Mouse (Mus musculus): ENCODE measurements around the gene Gm10803.
"Not testable (repeated sequence)": the region's sequence is repeated elsewhere in the genome, so short reads cannot be mapped to it uniquely, and the experiment has no call there.

The Gm10803 gene

GRCm38 (mm10) chr2:93560268-93560667 lies at the start of gene Gm10803:
TSS of gene Gm10803 (plus strand) at chr2:93560568.
- not testable (repeated sequence) for DNase-seq

- DNase-seq, result no peak
These were observed 49.5 kb upstream of the Gm10803 start for GRCm38 (mm10) chr2:93510839-93511238.

- no peak for DNase-seq
These were observed 48.2 kb upstream of the Gm10803 start for GRCm38 (mm10) chr2:93512130-93512529.

GRCm38 (mm10) chr2:93515246-93515645 lies 45.1 kb upstream of the Gm10803 start:
- no peak for DNase-seq

GRCm38 (mm10) chr2:93521042-93521441 lies 39.3 kb upstream of the Gm10803 start:
- no peak for DNase-seq

DNA sequence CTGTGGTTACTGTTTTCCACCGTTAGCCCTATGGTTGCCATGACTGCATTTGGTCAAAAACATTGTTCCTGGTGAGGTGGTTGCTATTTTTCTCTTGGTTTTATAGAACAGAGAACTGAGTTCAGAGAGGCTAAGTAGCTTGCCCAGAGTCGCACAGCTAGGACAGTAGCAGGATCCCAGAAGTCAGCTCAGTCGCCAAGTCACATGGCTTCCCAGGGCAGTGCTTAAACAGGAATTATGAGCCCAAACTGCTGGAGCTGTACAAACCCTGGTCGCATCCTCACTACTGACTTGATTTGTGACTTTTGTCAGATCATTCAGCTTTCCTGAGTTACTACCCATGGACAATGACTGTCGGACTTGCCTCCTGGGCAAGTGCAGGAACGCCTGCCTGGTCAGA lies 38.8 kb upstream of the Gm10803 start:
- no peak for DNase-seq

GRCm38 (mm10) chr2:93522005-93522404 lies 38.4 kb upstream of the Gm10803 start:
- DNase-seq, result no peak

GRCm38 (mm10) chr2:93525033-93525762 lies 35.2 kb upstream of the Gm10803 start:
- no peak for DNase-seq

- DNase-seq, result peak; percentile 90
These were observed 30.8 kb upstream of the Gm10803 start for GRCm38 (mm10) chr2:93529602-93530001.

GRCm38 (mm10) chr2:93533891-93534290 lies 26.5 kb upstream of the Gm10803 start:
- no peak for DNase-seq

DNA sequence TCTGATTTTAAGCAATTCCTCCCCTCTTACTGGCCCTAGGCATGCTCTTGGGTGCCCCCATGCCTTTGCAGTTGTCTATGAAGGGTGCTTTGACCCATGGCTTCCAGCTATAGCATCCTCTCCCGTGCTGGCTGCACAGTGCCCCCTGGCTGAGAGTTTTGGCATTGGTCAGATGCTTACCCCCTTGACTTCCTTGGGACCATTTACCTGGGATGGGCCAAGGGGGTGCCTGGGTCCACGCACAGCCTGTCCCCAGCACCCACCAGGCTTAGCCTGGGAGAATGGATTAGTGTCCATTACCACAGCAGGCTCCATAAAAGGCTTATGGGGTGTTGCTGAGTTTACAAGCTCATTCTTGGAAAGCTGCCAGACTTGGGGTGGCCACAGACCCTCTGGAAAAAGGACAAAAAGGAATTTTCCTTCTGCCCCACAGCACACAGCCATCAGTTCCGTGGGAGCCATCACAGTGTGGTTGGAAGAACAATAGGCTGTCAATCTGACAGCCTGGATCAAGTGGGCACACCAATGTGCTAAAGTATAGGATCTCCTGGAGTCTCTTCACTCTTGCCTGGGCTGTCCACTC lies 22.9 kb upstream of the Gm10803 start:
- no peak for DNase-seq

- no peak for DNase-seq
These were observed 22.2 kb upstream of the Gm10803 start for GRCm38 (mm10) chr2:93538140-93538539.

DNA sequence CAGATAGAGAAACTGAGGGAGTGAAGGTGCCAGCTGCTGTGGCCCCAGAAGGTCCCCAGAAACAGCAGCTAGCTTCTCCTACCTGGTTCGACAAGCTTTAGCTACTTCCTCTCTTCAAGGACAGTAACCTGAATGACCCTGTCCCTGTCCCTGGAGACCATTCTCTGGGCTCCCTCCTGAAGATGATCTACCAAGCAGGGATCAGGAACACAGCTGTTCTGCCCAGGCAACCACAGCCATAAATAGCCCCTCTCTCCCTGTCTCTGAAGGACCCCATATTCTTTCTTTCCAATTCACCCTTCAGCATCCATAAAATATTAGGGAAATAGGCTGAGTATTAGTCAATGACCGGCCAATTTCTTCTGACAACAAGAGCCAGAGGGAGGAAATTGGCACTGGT lies 18.6 kb upstream of the Gm10803 start:
- no peak for DNase-seq

GRCm38 (mm10) chr2:93552676-93553521 lies 7.5 kb upstream of the Gm10803 start:
- no peak for DNase-seq

DNA sequence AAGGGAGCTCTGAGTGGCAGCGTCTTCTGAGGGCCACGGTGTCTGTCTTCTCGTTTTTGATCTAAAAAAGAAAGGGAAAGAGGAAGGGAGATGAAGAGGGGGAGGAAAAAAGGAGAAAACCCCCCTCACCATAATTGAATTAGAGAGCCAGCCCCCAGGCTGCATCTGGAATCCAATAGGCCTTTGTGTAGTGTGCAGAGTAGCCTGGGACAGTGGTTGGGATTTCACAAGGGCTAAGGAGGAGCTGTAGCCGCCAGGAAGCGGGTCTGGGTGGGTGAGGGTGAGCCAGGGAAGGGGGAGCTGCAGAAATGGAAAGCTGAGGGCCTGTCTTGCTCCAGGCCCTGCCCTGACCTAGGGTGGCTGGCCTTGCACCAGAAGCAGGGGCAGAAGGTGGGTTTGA lies 6.5 kb upstream of the Gm10803 start:
- DNase-seq, result no peak

DNA sequence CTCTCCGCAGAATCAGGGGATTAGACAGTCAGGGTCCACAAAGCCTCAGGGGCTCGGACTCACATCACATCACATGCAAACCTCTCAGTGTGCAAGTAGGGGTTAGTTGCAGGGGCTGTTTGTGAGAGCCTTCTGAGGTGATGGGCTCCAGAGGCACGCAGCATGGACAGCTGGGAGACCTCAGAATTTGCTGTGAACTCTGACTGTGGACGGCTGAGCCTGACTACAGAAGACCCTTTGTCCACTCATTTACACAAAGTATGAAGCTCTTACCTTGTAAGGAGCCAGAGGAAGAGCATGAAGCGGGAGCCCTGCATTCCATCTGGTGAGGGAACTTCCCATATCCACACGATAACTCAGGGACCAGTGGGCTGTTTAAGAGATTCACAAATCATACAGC lies 5.3 kb downstream of the Gm10803 start:
- DNase-seq, result no peak

GRCm38 (mm10) chr2:93567675-93568074 lies 7.3 kb downstream of the Gm10803 start:
- DNase-seq, result peak; percentile 98

DNA sequence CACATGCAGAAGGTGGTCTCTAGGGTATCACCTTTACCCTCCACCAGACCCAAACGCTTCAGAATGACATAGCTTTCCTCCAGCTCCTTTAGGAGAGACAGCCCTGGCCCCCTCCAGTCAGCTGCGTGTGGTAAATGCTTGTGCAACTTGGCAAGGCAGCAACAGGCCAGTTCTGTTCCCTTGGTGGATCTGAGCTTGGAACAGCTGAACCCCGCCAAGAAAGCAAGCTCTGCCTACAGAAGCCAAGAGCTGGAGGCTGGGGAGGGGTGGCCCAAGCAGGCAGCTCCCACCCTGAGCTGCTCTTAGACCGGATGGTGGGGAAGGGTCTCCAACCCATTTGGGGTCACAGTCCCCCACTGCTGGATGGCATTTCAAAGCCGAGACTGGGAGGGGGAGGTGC lies 12.2 kb downstream of the Gm10803 start:
- DNase-seq, result peak; percentile 91

DNA sequence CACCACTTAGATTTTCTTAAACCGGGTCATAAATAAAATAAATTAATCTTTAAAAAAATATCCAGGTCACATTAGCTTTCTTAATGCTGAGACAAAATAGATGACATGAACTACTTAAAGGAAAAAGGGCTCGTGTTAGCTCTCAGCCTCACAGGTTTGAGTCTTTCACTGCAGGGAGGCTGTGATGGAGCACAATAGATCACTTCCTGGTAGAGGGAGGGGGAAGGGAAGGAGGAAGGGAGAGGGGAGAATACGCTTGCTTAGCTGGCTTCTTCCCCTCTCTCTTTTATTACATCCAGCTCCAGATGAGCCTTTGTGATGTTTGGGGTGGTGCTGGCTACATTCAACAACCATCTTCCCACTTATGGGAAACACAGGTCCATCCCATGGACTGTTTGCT lies 20.9 kb downstream of the Gm10803 start:
- no peak for DNase-seq

- no peak for DNase-seq
These were observed 25.5 kb downstream of the Gm10803 start for GRCm38 (mm10) chr2:93585821-93586220.

DNA sequence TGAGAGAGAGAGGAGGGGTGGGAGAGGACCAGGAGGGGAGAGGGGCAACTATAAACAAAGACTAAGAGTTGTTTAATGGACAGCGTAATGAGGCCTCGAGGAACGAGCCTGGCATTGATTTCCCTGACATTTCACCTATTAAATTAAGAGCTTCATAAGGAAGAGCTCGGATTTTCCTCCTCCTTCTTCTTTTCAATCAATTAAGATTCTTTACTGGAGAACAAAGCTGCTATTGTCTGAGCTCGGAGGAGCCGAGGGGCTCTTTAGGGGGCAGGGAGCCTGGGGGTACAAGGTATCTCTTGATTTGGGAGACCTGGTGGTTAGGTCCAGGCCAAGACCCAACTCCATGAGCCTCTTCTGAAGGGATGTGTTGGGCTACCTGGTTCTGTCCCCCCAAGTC lies 27.1 kb downstream of the Gm10803 start:
- no peak for DNase-seq

DNA sequence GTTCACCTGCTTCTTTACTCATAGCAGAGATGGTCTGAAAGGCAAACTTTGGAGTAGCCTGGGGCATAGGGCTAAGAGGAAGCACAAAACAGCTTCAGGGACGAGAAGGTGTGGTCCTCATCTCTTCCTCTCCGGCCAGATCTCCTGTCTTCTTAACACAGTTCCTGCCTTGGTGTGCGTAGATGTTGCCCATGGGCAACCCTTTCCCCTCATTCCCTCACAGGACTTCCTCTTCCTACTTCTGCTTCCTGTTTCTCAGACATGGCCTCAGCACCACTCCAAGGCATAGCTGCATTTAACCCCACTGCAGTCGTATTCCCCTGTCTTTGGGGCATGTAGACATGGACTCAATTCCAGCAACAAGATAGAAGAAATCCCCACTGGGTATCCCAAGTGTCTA lies 29.5 kb downstream of the Gm10803 start:
- peak; percentile 96 for DNase-seq

DNA sequence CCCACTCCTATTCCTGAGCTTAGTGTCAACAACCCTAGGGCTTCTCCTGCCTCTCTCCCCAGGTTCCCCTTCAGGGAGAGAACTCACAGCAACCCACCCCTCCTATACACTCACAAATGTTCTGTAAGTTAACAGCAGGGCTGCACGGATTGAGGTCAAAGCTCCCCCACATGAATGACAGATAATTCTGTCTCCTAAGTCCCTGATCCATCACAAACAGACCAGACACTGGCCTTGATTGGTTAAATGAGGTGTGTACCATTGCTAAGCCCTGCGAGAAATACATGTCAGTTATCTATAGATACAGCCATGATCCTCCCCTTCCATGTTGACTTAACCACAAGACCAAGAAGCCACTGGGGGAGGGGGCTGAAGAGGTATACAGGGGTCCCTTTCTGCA lies 31.3 kb downstream of the Gm10803 start:
- no peak for DNase-seq

All from heart, adult 11 months (tissue).